ENCODE assay signal across 10 mouse cellular contexts in genomic region chr1:88143966-88144675, GRCm38 (mm10). TPM values are rescaled to one million over a fixed set of nuclear protein-coding genes. Genes with fewer than 3 reads are reported as not detected.
DNase-seq lines count a peak whose midpoint lies in the region; ATAC-seq and TF ChIP-seq lines count a peak whose summit lies in the region.
"Not testable (repeated sequence)": the region's sequence is repeated elsewhere in the genome, so short reads cannot be mapped to it uniquely, and the experiment has no call there.
"Had no signal": no experiment of that assay in that cellular context is flagged by ENCODE, and none has a peak within 500 bp of the region (broad histone marks: within the 10 kb centered on the region; RNA-seq: fewer than 3 reads in every experiment).

No protein-coding gene starts in this region.

- 0% methylated on average over 4 of the region's 5 CpGs for WGBS in forebrain, embryonic 14.5 days
- 6% methylated on average over 3 of the region's 5 CpGs for WGBS in hindbrain, embryonic 16.5 days

- not testable (repeated sequence) for H3K27ac ChIP-seq in forebrain, embryonic 14.5 days (ENCODE audit: low read depth, low read length); hindbrain, embryonic 16.5 days (ENCODE audit: low read depth, low read length)

- peak; percentile 64 for TF ChIP-seq CTCF in Patski (IDR thresholded peaks at IDR 0.05)

- H3K9me3 ChIP-seq in forebrain, embryonic 14.5 days (replicated peaks; ENCODE audit: control insufficient read depth, low read length); hindbrain, embryonic 16.5 days (ENCODE audit: control insufficient read depth, low read length): not testable (repeated sequence)

- H3K36me3 ChIP-seq in forebrain, embryonic 14.5 days (ENCODE audit: control insufficient read depth, insufficient read depth, low read length); hindbrain, embryonic 16.5 days (ENCODE audit: control insufficient read depth, insufficient read depth, low read length): not testable (repeated sequence)

- DNase-seq in Patski (ENCODE audit: low read depth, low spot score), result not testable (repeated sequence)
- peak; percentile 41 for DNase-seq in cerebellum, adult 8-10 months
- peak; percentile 6 for DNase-seq in forebrain, embryonic 14.5 days (ENCODE audit: low spot score)
- peak; percentile 8 to 27 for DNase-seq in layer of hippocampus, adult 8-10 months (ENCODE audit: low spot score in 2 of 2)
- DNase-seq in lung, postnatal 14 days, result peak; percentile 59
- DNase-seq in retina, postnatal 7 days (ENCODE audit: low read depth, low spot score), result peak; percentile 9
- DNase-seq in thymus, postnatal 25 days, result peak; percentile 34

- not testable (repeated sequence) for H3K4me1 ChIP-seq in forebrain, embryonic 14.5 days (ENCODE audit: control insufficient read depth, insufficient read depth, low read length); hindbrain, embryonic 16.5 days (ENCODE audit: control insufficient read depth, insufficient read depth, low read depth, low read length)

- in situ Hi-C loops in Patski (cut with MboI; ENCODE audit: low pct_unique_long_range_greater_than_20kb), result not testable (repeated sequence)

- POLR2A ChIA-PET in Patski (lab: Charles Lee), result interaction anchor here (0.6 kb wide), 1 partner anchor 25 kb away, joined by 4 read pairs; no protein-coding TSS in a partner anchor

- H3K4me3 ChIP-seq in forebrain, embryonic 14.5 days (ENCODE audit: low read depth, low read length); hindbrain, embryonic 16.5 days (ENCODE audit: low read length): not testable (repeated sequence)

- ATAC-seq in Patski, result peak; percentile 55
- ATAC-seq in forebrain, embryonic 14.5 days, result not testable (repeated sequence)
- ATAC-seq in hindbrain, embryonic 16.5 days, result 0 out of 2 replicates have a peak, but pooled peaks have one; percentile 50

- H3K4me2 ChIP-seq in forebrain, embryonic 14.5 days (ENCODE audit: low read length); hindbrain, embryonic 16.5 days (ENCODE audit: low read length): not testable (repeated sequence)

- not testable (repeated sequence) for H3K9ac ChIP-seq in forebrain, embryonic 14.5 days (ENCODE audit: low read length); hindbrain, embryonic 16.5 days (ENCODE audit: low read depth, low read length)

- CTCF ChIA-PET in Patski (lab: Charles Lee), result interaction anchor here (0.8 to 1.9 kb wide), 2 partner anchors 11 to 139 kb away, joined by 3 to 5 read pairs; no protein-coding TSS in a partner anchor

- H3K27me3 ChIP-seq in Patski; forebrain, embryonic 14.5 days (replicated peaks; ENCODE audit: control insufficient read depth, insufficient read depth, low read length); hindbrain, embryonic 16.5 days (replicated peaks; ENCODE audit: control insufficient read depth, insufficient read depth, low read length): not testable (repeated sequence)

RNA-seq across cellular contexts. Expression of gene Ugt1a6a, which starts 9.5 kb away (rescaled TPM):
- polyA plus RNA-seq in Patski (2021), result 21.3 TPM
- 2.3 and 3.6 TPM in 2 replicates for polyA plus RNA-seq in forebrain, embryonic 14.5 days (2014; fragmentation: Nextera tagmentation; extraction: Ambion mirVana)
- polyA plus RNA-seq in hindbrain, embryonic 16.5 days (2015; fragmentation: Nextera tagmentation; extraction: Ambion mirVana), result 3.6 and 5.6 TPM in 2 replicates
- 1 to 10 TPM; 1.4 to 4.1 (median 2.2) TPM for total RNA-seq in layer of hippocampus, adult 8-10 months (2022)

RNA-seq across cellular contexts. Expression of gene Ugt1a5, which starts 21.7 kb away (rescaled TPM):
- not detected for polyA plus RNA-seq in Patski (2021)
- polyA plus RNA-seq in forebrain, embryonic 14.5 days (2014; fragmentation: Nextera tagmentation; extraction: Ambion mirVana), result not detected in 2 replicates
- not detected in 2 replicates for polyA plus RNA-seq in hindbrain, embryonic 16.5 days (2015; fragmentation: Nextera tagmentation; extraction: Ambion mirVana)
- under 1 TPM in 1 of 4 experiments, not detected in 3; 0.65 TPM for total RNA-seq in layer of hippocampus, adult 8-10 months (2022)
- total RNA-seq: layer of hippocampus, postnatal 25 days had no signal

RNA-seq across cellular contexts. Expression of gene Ugt1a6b, which starts 41.1 kb away (rescaled TPM):
- 4.2 TPM for polyA plus RNA-seq in Patski (2021)
- polyA plus RNA-seq in forebrain, embryonic 14.5 days (2014; fragmentation: Nextera tagmentation; extraction: Ambion mirVana), result 2.0 and 2.3 TPM in 2 replicates
- 3.4 and 4.0 TPM in 2 replicates for polyA plus RNA-seq in hindbrain, embryonic 16.5 days (2015; fragmentation: Nextera tagmentation; extraction: Ambion mirVana)
- under 1 TPM in 2 of 4 experiments, not detected in 2; 0.34 TPM for total RNA-seq in layer of hippocampus, adult 8-10 months (2022)

RNA-seq across cellular contexts. Expression of gene Ugt1a7c, which starts 49.3 kb away (rescaled TPM):
- 46.3 TPM for polyA plus RNA-seq in Patski (2021)
- 0.36 and 1.3 TPM in 2 replicates for polyA plus RNA-seq in forebrain, embryonic 14.5 days (2014; fragmentation: Nextera tagmentation; extraction: Ambion mirVana)
- 1.7 and 1.9 TPM in 2 replicates for polyA plus RNA-seq in hindbrain, embryonic 16.5 days (2015; fragmentation: Nextera tagmentation; extraction: Ambion mirVana)
- total RNA-seq in layer of hippocampus, adult 8-10 months (2022), result 1 to 10 TPM in 2 of 4 experiments, under 1 TPM in 2; 0.37 to 3.8 (median 2.2) TPM

RNA-seq across cellular contexts. Expression of gene Ugt1a2, which starts 56.3 kb away (rescaled TPM):
- polyA plus RNA-seq in Patski (2021), result 5.6 TPM
- not detected in 2 replicates for polyA plus RNA-seq in forebrain, embryonic 14.5 days (2014; fragmentation: Nextera tagmentation; extraction: Ambion mirVana)
- polyA plus RNA-seq in hindbrain, embryonic 16.5 days (2015; fragmentation: Nextera tagmentation; extraction: Ambion mirVana), result 0.07 TPM in 1 of 2 replicates, not detected in the other
- under 1 TPM in 1 of 4 experiments, not detected in 3; 0.53 TPM for total RNA-seq in layer of hippocampus, adult 8-10 months (2022)
- total RNA-seq: gastrocnemius, postnatal 4 days; layer of hippocampus, postnatal 25 days had no signal
